ENCODE assay signal across 12 mouse cellular contexts in the genomic region with DNA sequence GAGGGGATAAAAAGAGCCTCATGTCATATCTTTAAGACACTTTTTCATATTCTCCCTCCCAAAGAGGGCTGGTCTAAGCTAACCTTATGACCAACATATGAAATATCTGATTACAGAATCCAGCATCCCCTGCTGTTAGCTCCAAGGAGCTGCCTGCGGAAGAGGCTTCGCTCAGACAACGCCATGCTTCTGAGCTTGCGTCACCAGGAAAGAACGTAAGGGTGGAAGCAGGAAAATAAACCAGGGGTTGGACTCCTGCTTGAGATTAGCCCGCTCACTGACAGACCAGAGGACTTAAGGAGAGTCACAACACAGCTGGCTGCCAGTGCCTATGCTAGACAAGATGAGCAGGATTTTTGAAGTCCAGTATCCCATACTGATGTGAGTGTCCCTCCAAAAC.
DNase-seq lines count a peak whose midpoint lies in the region; ATAC-seq and TF ChIP-seq lines count a peak whose summit lies in the region.
"Had no signal": no experiment of that assay in that cellular context is flagged by ENCODE, and none has a peak within 500 bp of the region (broad histone marks: within the 10 kb centered on the region; RNA-seq: fewer than 3 reads in every experiment).

No protein-coding gene starts in this region.

- H3K4me2 ChIP-seq in heart, embryonic 12.5 days, result peak overlapping the region; percentile 15; the same call in 1 of the 2 replicates
- no peak overlapping the region for H3K4me2 ChIP-seq in stomach, embryonic 16.5 days (ENCODE audit: low read depth, low read length)
- H3K4me2 ChIP-seq: midbrain, embryonic 12.5 days had no signal

- no peak overlapping the region for H3K9ac ChIP-seq in heart, embryonic 12.5 days
- 0 out of 2 replicates have a peak overlapping the region, but pooled peaks have one; percentile 16 for H3K9ac ChIP-seq in stomach, embryonic 16.5 days (ENCODE audit: low read length)
- H3K9ac ChIP-seq: forebrain, postnatal 0 days; midbrain, embryonic 12.5 days had no signal

- no peaks in the 10 kb centered on the region for H3K9me3 ChIP-seq in heart, embryonic 12.5 days (replicated peaks)
- no peaks in the 10 kb centered on the region for H3K9me3 ChIP-seq in stomach, embryonic 16.5 days (replicated peaks; ENCODE audit: control insufficient read depth, low read length)
- H3K9me3 ChIP-seq: hindbrain, embryonic 10.5 days; midbrain, embryonic 12.5 days had no signal

- WGBS in heart, embryonic 12.5 days, result 23% methylated on average over 6 of the region's 6 CpGs
- WGBS in stomach, embryonic 16.5 days, result 44% methylated on average over 6 of the region's 6 CpGs
- 88% methylated on average over 6 of the region's 6 CpGs for WGBS in cerebellum, adult 2 months

- no peak for TF ChIP-seq POLR2A in cerebellum, adult 2 months (IDR thresholded peaks at IDR 0.05; ENCODE audit: borderline replicate concordance, insufficient read depth, low read length)

- DNase-seq in layer of hippocampus, adult 2 months (ENCODE audit: low spot score in 2 of 2), result no peak
- no peak for DNase-seq in layer of hippocampus, adult 8-10 months (ENCODE audit: low spot score in 2 of 2)
- peak; percentile 59 to 75 for DNase-seq in lung, adult 18-20 months
- DNase-seq in cerebellum, adult 2 months, result no peak
- DNase-seq in ovary, postnatal 36 days (ENCODE audit: low spot score), result no peak
- DNase-seq in layer of hippocampus, adult 11-12 months (ENCODE audit: low spot score), result no peak
- DNase-seq: forebrain, postnatal 0 days; right cerebral cortex, postnatal 25 days had no signal

- H3K4me3 ChIP-seq in layer of hippocampus, adult 2 months, result no peak overlapping the region
- H3K4me3 ChIP-seq in heart, embryonic 12.5 days, result no peak overlapping the region
- no peak overlapping the region for H3K4me3 ChIP-seq in stomach, embryonic 16.5 days (replicated peaks; ENCODE audit: low read length)
- no peak overlapping the region for H3K4me3 ChIP-seq in cerebellum, adult 2 months (replicated peaks; ENCODE audit: insufficient read depth, low read depth, low read length)
- H3K4me3 ChIP-seq: hindbrain, embryonic 10.5 days; midbrain, embryonic 12.5 days had no signal

- peak; percentile 33; the same call in 1 of the 2 replicates for ATAC-seq in heart, embryonic 12.5 days (ENCODE audit: insufficient number of reproducible peaks, low FRiP score)
- 0 out of 2 replicates have a peak, but pooled peaks have one; percentile 25 for ATAC-seq in stomach, embryonic 16.5 days (ENCODE audit: insufficient read depth, low FRiP score)
- ATAC-seq: forebrain, postnatal 0 days had no signal

- peak; percentile 18; the same call in 1 of the 2 replicates for TF ChIP-seq CTCF in layer of hippocampus, adult 2 months (conservative IDR thresholded peaks at IDR 0.05)
- no peak for TF ChIP-seq CTCF in cerebellum, adult 2 months (IDR thresholded peaks at IDR 0.05; ENCODE audit: borderline replicate concordance, insufficient read depth, low read depth, low read length)

- H3K27ac ChIP-seq in layer of hippocampus, adult 2 months, result no peak overlapping the region; the same call in 1 of the 2 replicates
- peak overlapping the region; percentile 84 for H3K27ac ChIP-seq in heart, embryonic 12.5 days (ENCODE audit: poor library complexity, severe bottlenecking)
- peak overlapping the region; percentile 85 for H3K27ac ChIP-seq in stomach, embryonic 16.5 days (ENCODE audit: low read length)
- H3K27ac ChIP-seq in cerebellum, adult 2 months (ENCODE audit: insufficient read depth, low read length), result no peak overlapping the region
- H3K27ac ChIP-seq: hindbrain, embryonic 10.5 days; midbrain, embryonic 12.5 days had no signal

- H3K36me3 ChIP-seq in heart, embryonic 12.5 days, result peaks cover 6% of the 10 kb centered on the region; the same call in 1 of the 2 replicates
- no peaks in the 10 kb centered on the region for H3K36me3 ChIP-seq in stomach, embryonic 16.5 days (ENCODE audit: control insufficient read depth, insufficient read depth, low read length)
- H3K36me3 ChIP-seq: hindbrain, embryonic 10.5 days; midbrain, embryonic 12.5 days had no signal

- no peaks in the 10 kb centered on the region for H3K27me3 ChIP-seq in heart, embryonic 12.5 days (replicated peaks)
- no peaks in the 10 kb centered on the region for H3K27me3 ChIP-seq in stomach, embryonic 16.5 days (ENCODE audit: control insufficient read depth, insufficient read depth, low read length)
- no peaks in the 10 kb centered on the region for H3K27me3 ChIP-seq in cerebellum, adult 2 months (ENCODE audit: control insufficient read depth, insufficient read depth, low read length)
- H3K27me3 ChIP-seq: midbrain, embryonic 12.5 days had no signal

- peaks cover 89% of the 10 kb centered on the region for H3K4me1 ChIP-seq in heart, embryonic 12.5 days (replicated peaks)
- H3K4me1 ChIP-seq in stomach, embryonic 16.5 days (ENCODE audit: control insufficient read depth, insufficient read depth, low read length), result peaks cover 21% of the 10 kb centered on the region
- peaks cover 3% of the 10 kb centered on the region; the same call in 1 of the 2 replicates for H3K4me1 ChIP-seq in cerebellum, adult 2 months (ENCODE audit: control insufficient read depth, insufficient read depth, low read length)

Comparison
In these comparisons a context has a peak if more than half of its experiments do, and no peak if none do; other contexts are left out.
1. DNase-seq: peak in lung, adult 18-20 months (2 of 2); none in layer of hippocampus, adult 2 months (0 of 2), layer of hippocampus, adult 8-10 months (0 of 2), cerebellum, adult 2 months (0 of 2), ovary, postnatal 36 days (single experiment) and layer of hippocampus, adult 11-12 months (single experiment).
2. H3K27ac ChIP-seq: peak in heart, embryonic 12.5 days (single experiment) and stomach, embryonic 16.5 days (single experiment); none in layer of hippocampus, adult 2 months (single experiment) and cerebellum, adult 2 months (single experiment).